Mouse (Mus musculus) pancreas, adult 10 weeks (tissue): Measurements from ENCODE around the gene Stoml1. TPM values are rescaled to one million over a fixed set of nuclear protein-coding genes. Genes with fewer than 3 reads are reported as not detected.

Experiments used
- polyA plus RNA-seq: library from polyadenylated mRNA; stranded (reverse); fragments of 350-450 nt; fragmentation: Illumina TruSeq; extraction: RNeasy Lipid Tissue Mini Kit (QIAGEN cat#74804); gene quantifications from one replicate; pipeline ENCODE4 v1.2.3, GENCODE M21; 2015; ENCODE audit warnings: low read depth, low replicate concordance; ENCODE audit not compliant: insufficient read depth

Gene Stoml1
- 6.6 TPM for polyA plus RNA-seq

GRCm38 (mm10) chr9:58253033-58253804 is at the start of gene Stoml1:
Gene Stoml1 (plus strand): TSS chr9:58253164.

GRCm38 (mm10) chr9:58203516-58204447 is 49.2 kb upstream of the Stoml1 start, which contains the start of the genes Islr and Islr2:
Gene Islr (minus strand): TSS chr9:58204306.
Gene Islr2 (minus strand): TSS chr9:58204319.

GRCm38 (mm10) chr9:58249592-58250192 is 3.3 kb upstream of the Stoml1 start, which contains the start of gene Pml:
Gene Pml (minus strand): TSS chr9:58249786.

Other genes with a start within 250 kb of the Stoml1 start
- 1.8 TPM for gene Cyp11a1, start 246.8 kb upstream of the Stoml1 start, polyA plus RNA-seq
- gene Stra6, start 189.4 kb upstream of the Stoml1 start, polyA plus RNA-seq, result 0.61 TPM
- gene Ccdc33, start 134.3 kb upstream of the Stoml1 start, polyA plus RNA-seq, result not detected
- 21.2 TPM for gene Islr, start 48.9 kb upstream of the Stoml1 start, polyA plus RNA-seq
- 0.65 TPM for gene Islr2, start 48.8 kb upstream of the Stoml1 start, polyA plus RNA-seq
- 7.5 TPM for gene Pml, start 3.4 kb upstream of the Stoml1 start, polyA plus RNA-seq
- 15.7 TPM for gene Loxl1, start 60.0 kb downstream of the Stoml1 start, polyA plus RNA-seq
- gene Tbc1d21, start 117.3 kb downstream of the Stoml1 start, polyA plus RNA-seq, result not detected
- gene Insyn1, start 235.4 kb downstream of the Stoml1 start, polyA plus RNA-seq, result 1.6 TPM